Mouse (Mus musculus): ENCODE results near the gene Dapp1. TPM values are rescaled to one million over a fixed set of nuclear protein-coding genes. Genes with fewer than 3 reads are reported as not detected.

The Dapp1 gene
- polyA plus RNA-seq, 1 experiment from 2014 or later: 2.9 TPM

- DNase-seq (ENCODE audit: low spot score): no peak
- no peak overlapping the region for H3K27ac ChIP-seq (replicated peaks)
- H3K4me3 ChIP-seq: no peak overlapping the region
- no peaks in the 10 kb centered on the region; the same call in 1 of the 2 replicates for H3K9me3 ChIP-seq (replicated peaks)
- peaks cover 43% of the 10 kb centered on the region for H3K36me3 ChIP-seq
- WGBS: 83% methylated on average over 4 of the region's 4 CpGs
- no peaks in the 10 kb centered on the region for H3K27me3 ChIP-seq (ENCODE audit: low read depth, poor library complexity, severe bottlenecking)
- 0 out of 2 replicates have a peak, but pooled peaks cover 2% of the 10 kb centered on the region for H3K4me1 ChIP-seq
Observed at GRCm38 (mm10) chr3:137893789-137894188, 87.6 kb downstream of the Dapp1 start.

GRCm38 (mm10) chr3:137892118-137892517 lies 89.2 kb downstream of the Dapp1 start:
- Histone ChIP-seq H3K36me3 (peaks cover 37% of the 10 kb centered on the region), H3K27me3 (ENCODE audit: low read depth, poor library complexity, severe bottlenecking) (no peaks in the 10 kb centered on the region), H3K9me3 (replicated peaks) (no peaks in the 10 kb centered on the region; the same call in 1 of the 2 replicates), H3K27ac (replicated peaks) (no peak overlapping the region), H3K4me3 (no peak overlapping the region), H3K4me1 (0 out of 2 replicates have a peak, but pooled peaks cover 2% of the 10 kb centered on the region)
- WGBS: 93% methylated on average over 4 of the region's 4 CpGs
- DNase-seq (ENCODE audit: low spot score): no peak

- WGBS: 72% methylated on average over 3 of the region's 3 CpGs
- H3K27ac ChIP-seq (replicated peaks): no peak overlapping the region
- H3K4me3 ChIP-seq: no peak overlapping the region
- no peaks in the 10 kb centered on the region for H3K27me3 ChIP-seq (ENCODE audit: low read depth, poor library complexity, severe bottlenecking)
- DNase-seq (ENCODE audit: low spot score): no peak
- H3K9me3 ChIP-seq (replicated peaks): no peaks in the 10 kb centered on the region; the same call in 1 of the 2 replicates
- H3K4me1 ChIP-seq: 0 out of 2 replicates have a peak, but pooled peaks cover 2% of the 10 kb centered on the region
- peaks cover 36% of the 10 kb centered on the region for H3K36me3 ChIP-seq
Observed at GRCm38 (mm10) chr3:137891089-137891488, 90.3 kb downstream of the Dapp1 start.

DNA sequence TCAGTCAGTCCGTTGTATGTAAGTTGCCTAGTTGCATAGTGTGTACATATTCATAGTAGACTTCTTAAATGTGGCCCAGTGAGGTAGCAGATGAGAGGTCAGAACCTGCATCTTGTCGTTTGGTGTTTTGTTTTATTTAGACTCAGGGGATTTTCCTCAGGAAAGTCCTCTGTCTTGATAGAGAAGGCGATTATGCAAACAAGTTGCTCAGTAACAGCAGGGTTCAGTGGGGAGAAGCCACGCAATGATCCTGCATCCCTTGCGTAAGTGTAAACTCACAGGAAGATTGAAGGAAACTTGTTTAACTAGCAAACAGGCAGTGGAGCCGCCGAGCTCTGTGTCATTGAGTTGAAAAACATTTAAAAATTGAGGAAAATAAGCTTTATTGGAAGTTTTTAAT lies 93.4 kb downstream of the Dapp1 start:
- WGBS: 68% methylated on average over 7 of the region's 7 CpGs
- no peak overlapping the region for H3K4me3 ChIP-seq
- H3K4me1 ChIP-seq: 0 out of 2 replicates have a peak, but pooled peaks cover 2% of the 10 kb centered on the region
- H3K27me3 ChIP-seq (ENCODE audit: low read depth, poor library complexity, severe bottlenecking): no peaks in the 10 kb centered on the region
- H3K36me3 ChIP-seq: peaks cover 18% of the 10 kb centered on the region
- no peaks in the 10 kb centered on the region for H3K9me3 ChIP-seq (replicated peaks)
- DNase-seq (ENCODE audit: low spot score): no peak
- no peak overlapping the region for H3K27ac ChIP-seq (replicated peaks)

DNA sequence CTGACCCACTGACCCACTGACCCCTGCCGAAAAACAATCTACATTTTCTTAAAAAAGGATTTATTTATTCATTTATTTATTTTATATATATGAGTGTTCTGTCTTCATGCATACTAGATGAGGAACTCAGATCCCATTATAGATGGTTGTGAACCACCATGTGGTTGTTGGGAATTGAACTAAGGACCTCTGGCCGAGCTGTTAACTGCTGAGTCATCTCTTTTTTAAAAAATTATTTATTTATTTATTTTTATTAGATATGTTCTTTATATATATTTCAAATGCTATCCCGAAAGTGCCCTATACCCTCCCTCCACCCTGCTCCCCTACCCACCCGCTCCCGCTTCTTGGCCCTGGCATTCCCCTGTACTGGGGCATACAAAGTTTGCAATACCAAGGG lies 100.3 kb downstream of the Dapp1 start:
- H3K4me1 ChIP-seq: no peaks in the 10 kb centered on the region
- WGBS: 93% methylated on average over 5 of the region's 5 CpGs
- H3K27me3 ChIP-seq (ENCODE audit: low read depth, poor library complexity, severe bottlenecking): no peaks in the 10 kb centered on the region
- H3K4me3 ChIP-seq: no peak overlapping the region
- H3K27ac ChIP-seq (replicated peaks): no peak overlapping the region
- peaks cover 14% of the 10 kb centered on the region for H3K36me3 ChIP-seq
- DNase-seq (ENCODE audit: low spot score): no peak
- H3K9me3 ChIP-seq (replicated peaks): no peaks in the 10 kb centered on the region

Other genes with a start within 250 kb of the Dapp1 start
- 3,193 and 3,605 TPM in 2 replicates for gene H2afz, start 117.1 kb downstream of the Dapp1 start, polyA plus RNA-seq (2016; fragmentation: Nextera tagmentation; extraction: Ambion mirVana)
- gene Dnajb14, start 113.9 kb downstream of the Dapp1 start, polyA plus RNA-seq (2016; fragmentation: Nextera tagmentation; extraction: Ambion mirVana): 4.8 and 7.0 TPM in 2 replicates
- 91.6 and 91.8 TPM in 2 replicates for gene Lamtor3, start 63.0 kb downstream of the Dapp1 start, polyA plus RNA-seq (2016; fragmentation: Nextera tagmentation; extraction: Ambion mirVana)
- gene 1110002E22Rik, start 83.5 kb upstream of the Dapp1 start, polyA plus RNA-seq (2016; fragmentation: Nextera tagmentation; extraction: Ambion mirVana): 0.01 TPM in 1 of 2 replicates, not detected in the other
- not detected in 2 replicates for gene Gm5105, start 85.8 kb upstream of the Dapp1 start, polyA plus RNA-seq (2016; fragmentation: Nextera tagmentation; extraction: Ambion mirVana)
- 17.8 and 19.5 TPM in 2 replicates for gene Trmt10a, start 161.9 kb upstream of the Dapp1 start, polyA plus RNA-seq (2016; fragmentation: Nextera tagmentation; extraction: Ambion mirVana)
- 11.3 and 12.5 TPM in 2 replicates for gene Mttp, start 163.4 kb upstream of the Dapp1 start, polyA plus RNA-seq (2016; fragmentation: Nextera tagmentation; extraction: Ambion mirVana)
- not detected in 2 replicates for gene 4930579F01Rik, start 212.3 kb upstream of the Dapp1 start, polyA plus RNA-seq (2016; fragmentation: Nextera tagmentation; extraction: Ambion mirVana)
- 0.25 TPM in 1 of 2 replicates, not detected in the other for gene Adh7, start 236.2 kb upstream of the Dapp1 start, polyA plus RNA-seq (2016; fragmentation: Nextera tagmentation; extraction: Ambion mirVana)